Mouse (Mus musculus): ENCODE results near the gene Wipf1. TPM values are rescaled to one million over a fixed set of nuclear protein-coding genes. Genes with fewer than 3 reads are reported as not detected.

Wipf1 gene
- polyA plus RNA-seq, 1 experiment from 2014 or later = 5.7 TPM

GRCm38 (mm10) chr2:73498322-73498721, 31.2 kb downstream of the Wipf1 start:
- Histone ChIP-seq H3K27me3 (replicated peaks) (no peaks in the 10 kb centered on the region), H3K4me2 (no peak overlapping the region), H3K4me3 (no peak overlapping the region), H3K9ac (no peak overlapping the region), H3K36me3 (no peaks in the 10 kb centered on the region), H3K4me1 (peaks cover 73% of the 10 kb centered on the region), H3K27ac (no peak overlapping the region), H3K9me3 (replicated peaks) (no peaks in the 10 kb centered on the region)
- ATAC-seq = no peak

GRCm38 (mm10) chr2:73497572-73497971, 32.0 kb downstream of the Wipf1 start:
- ATAC-seq = peak; percentile 64
- no peak overlapping the region for H3K4me3 ChIP-seq
- peaks cover 71% of the 10 kb centered on the region for H3K4me1 ChIP-seq
- H3K9ac ChIP-seq = no peak overlapping the region
- WGBS (ENCODE audit: insufficient replicate concordance) = 30% methylated on average over 3 of the region's 3 CpGs
- no peaks in the 10 kb centered on the region for H3K27me3 ChIP-seq (replicated peaks)
- H3K27ac ChIP-seq = peak overlapping the region; percentile 57; the same call in 1 of the 2 replicates
- no peaks in the 10 kb centered on the region for H3K36me3 ChIP-seq
- no peaks in the 10 kb centered on the region for H3K9me3 ChIP-seq (replicated peaks)
- H3K4me2 ChIP-seq = peak overlapping the region; percentile 24; the same call in 1 of the 2 replicates

DNA sequence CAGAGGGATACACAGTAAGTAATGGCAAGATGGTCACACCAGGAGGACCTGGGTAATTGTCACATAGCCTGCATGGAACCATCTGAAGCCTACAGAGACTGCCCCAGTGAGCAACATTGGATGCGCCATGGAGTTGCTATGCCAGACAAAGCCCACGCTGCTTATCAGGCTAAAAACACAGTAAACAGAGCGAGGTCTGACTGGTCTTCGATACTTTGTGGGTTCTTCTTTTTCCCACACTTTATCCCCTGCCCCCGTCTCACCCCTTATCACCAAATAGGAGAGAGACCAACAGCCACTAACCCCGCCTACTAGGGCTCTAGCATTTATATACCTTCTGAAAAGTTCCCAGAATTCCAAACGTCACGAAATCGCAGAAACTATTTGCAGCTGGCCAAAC, 32.6 kb downstream of the Wipf1 start:
- Histone ChIP-seq H3K27ac (peak overlapping the region; percentile 73; the same call in 1 of the 2 replicates), H3K9me3 (replicated peaks) (no peaks in the 10 kb centered on the region), H3K9ac (no peak overlapping the region), H3K27me3 (replicated peaks) (no peaks in the 10 kb centered on the region), H3K4me1 (peaks cover 67% of the 10 kb centered on the region), H3K36me3 (no peaks in the 10 kb centered on the region), H3K4me2 (peak overlapping the region; percentile 24), H3K4me3 (no peak overlapping the region)
- ATAC-seq = peak; percentile 67
- whole genome bisulfite sequencing (ENCODE audit: insufficient replicate concordance) = 26% methylated on average over 9 of the region's 9 CpGs

GRCm38 (mm10) chr2:73496329-73496685, 33.2 kb downstream of the Wipf1 start:
- ATAC-seq = 0 out of 2 replicates have a peak, but pooled peaks have one; percentile 14
- 52% methylated on average over 4 of the region's 4 CpGs for WGBS (ENCODE audit: insufficient replicate concordance)
- H3K9ac ChIP-seq = peak overlapping the region; percentile 22; the same call in 1 of the 2 replicates
- peaks cover 67% of the 10 kb centered on the region for H3K4me1 ChIP-seq
- peak overlapping the region; percentile 73 for H3K27ac ChIP-seq
- peak overlapping the region; percentile 39 for H3K4me3 ChIP-seq
- no peaks in the 10 kb centered on the region for H3K9me3 ChIP-seq (replicated peaks)
- H3K27me3 ChIP-seq (replicated peaks) = no peaks in the 10 kb centered on the region
- peak overlapping the region; percentile 64 for H3K4me2 ChIP-seq
- H3K36me3 ChIP-seq = no peaks in the 10 kb centered on the region

DNA sequence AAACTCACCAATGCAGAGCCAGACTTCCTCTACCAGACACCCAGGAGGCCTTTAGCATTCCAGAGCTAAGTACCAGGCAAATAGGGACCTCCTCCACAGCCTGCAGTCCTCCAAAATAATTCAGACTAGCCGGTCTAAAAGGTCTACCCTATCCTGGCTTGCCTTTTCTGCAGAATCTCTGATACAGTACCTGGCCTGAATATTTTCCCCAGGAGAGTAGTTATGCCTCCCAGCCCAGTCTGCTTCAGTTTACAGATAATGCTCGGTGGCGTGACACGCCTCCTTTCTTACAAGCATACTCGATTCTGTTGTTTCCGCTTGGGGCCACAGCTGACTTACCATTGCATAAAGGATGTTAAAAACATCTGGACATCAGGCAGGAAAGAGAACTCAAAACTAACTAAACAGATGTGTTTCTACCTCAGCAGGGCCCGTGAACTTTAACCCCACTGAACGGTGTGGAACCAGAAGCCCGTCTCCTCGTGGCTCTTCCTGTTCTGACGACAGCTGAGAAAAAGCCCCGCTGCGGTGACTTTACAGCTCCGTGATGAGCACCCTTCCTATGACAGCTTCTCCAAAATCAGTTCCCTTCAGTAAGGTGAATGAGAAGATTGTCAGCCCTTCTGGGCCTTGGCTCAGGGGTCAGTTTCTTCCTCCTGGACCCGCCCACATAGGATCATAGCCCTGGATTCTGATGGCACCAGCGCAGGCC, 33.8 kb downstream of the Wipf1 start:
- 14% methylated on average over 16 of the region's 16 CpGs for WGBS (ENCODE audit: insufficient replicate concordance)
- Histone ChIP-seq H3K4me2 (peak overlapping the region; percentile 64), H3K9ac (0 out of 2 replicates have a peak overlapping the region, but pooled peaks have one; percentile 0), H3K4me1 (peaks cover 67% of the 10 kb centered on the region), H3K36me3 (no peaks in the 10 kb centered on the region), H3K9me3 (replicated peaks) (no peaks in the 10 kb centered on the region), H3K27ac (peak overlapping the region; percentile 73), H3K4me3 (peak overlapping the region; percentile 39), H3K27me3 (replicated peaks) (no peaks in the 10 kb centered on the region)
- peak; percentile 58 for ATAC-seq

- no peaks in the 10 kb centered on the region for H3K36me3 ChIP-seq
- no peaks in the 10 kb centered on the region for H3K27me3 ChIP-seq (replicated peaks)
- no peak overlapping the region for H3K9ac ChIP-seq
- H3K9me3 ChIP-seq (replicated peaks) = no peaks in the 10 kb centered on the region
- no peak overlapping the region for H3K4me2 ChIP-seq
- no peak overlapping the region for H3K27ac ChIP-seq
- 55% methylated on average over 3 of the region's 3 CpGs for WGBS (ENCODE audit: insufficient replicate concordance)
- H3K4me3 ChIP-seq = no peak overlapping the region
- ATAC-seq = no peak
- peaks cover 66% of the 10 kb centered on the region for H3K4me1 ChIP-seq
These were observed 36.0 kb downstream of the Wipf1 start for GRCm38 (mm10) chr2:73493517-73493916.

- no peaks in the 10 kb centered on the region for H3K36me3 ChIP-seq
- peak; percentile 32; the same call in 1 of the 2 replicates for ATAC-seq
- 35% methylated on average over 9 of the region's 9 CpGs for WGBS (ENCODE audit: insufficient replicate concordance)
These were observed 37.9 kb downstream of the Wipf1 start for GRCm38 (mm10) chr2:73491442-73492241.

GRCm38 (mm10) chr2:73490466-73490865, 39.1 kb downstream of the Wipf1 start:
- Histone ChIP-seq H3K27ac (peak overlapping the region; percentile 39; the same call in 1 of the 2 replicates), H3K9ac (no peak overlapping the region), H3K4me3 (no peak overlapping the region), H3K4me1 (peaks cover 54% of the 10 kb centered on the region), H3K27me3 (replicated peaks) (no peaks in the 10 kb centered on the region), H3K4me2 (no peak overlapping the region), H3K36me3 (no peaks in the 10 kb centered on the region), H3K9me3 (replicated peaks) (no peaks in the 10 kb centered on the region)
- 50% methylated on average over 1 of the region's 1 CpGs for WGBS (ENCODE audit: insufficient replicate concordance)
- no peak for ATAC-seq

More at GRCm38 (mm10) chr2:73491442-73492241, 37.9 kb downstream of the Wipf1 start:
- H3K27ac ChIP-seq = peak overlapping the region; percentile 39
- H3K9me3 ChIP-seq (replicated peaks) = no peaks in the 10 kb centered on the region
- no peaks in the 10 kb centered on the region for H3K27me3 ChIP-seq (replicated peaks)
- no peak overlapping the region for H3K4me2 ChIP-seq
- H3K4me1 ChIP-seq = peaks cover 54% of the 10 kb centered on the region
- no peak overlapping the region for H3K9ac ChIP-seq
- H3K4me3 ChIP-seq = no peak overlapping the region

DNA sequence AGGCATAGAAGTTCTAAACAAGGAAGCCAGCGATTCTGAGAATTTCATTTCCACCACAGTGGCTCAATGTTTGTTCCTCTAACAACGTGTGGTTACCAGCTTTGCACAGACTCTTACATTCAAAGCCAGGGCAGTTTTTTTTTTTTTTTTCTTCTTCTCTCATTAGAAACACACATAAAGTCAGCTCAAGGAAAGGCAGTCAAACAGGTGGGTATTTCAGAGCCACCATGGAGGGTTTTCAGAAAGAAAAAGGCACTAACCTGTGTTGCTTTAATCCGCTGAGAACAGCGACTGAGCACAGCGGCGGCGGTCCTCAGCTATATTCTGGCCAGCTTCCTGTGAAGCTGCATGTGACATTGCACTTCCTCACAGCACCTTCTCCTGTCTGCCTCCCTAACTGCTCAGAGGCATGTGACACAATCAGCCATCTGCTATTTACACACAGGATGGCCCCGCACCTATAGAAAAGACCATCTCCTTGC, 43.4 kb downstream of the Wipf1 start:
- H3K4me3 ChIP-seq = peak overlapping the region; percentile 63
- peak overlapping the region; percentile 73 for H3K9ac ChIP-seq
- H3K4me2 ChIP-seq = peak overlapping the region; percentile 76
- ATAC-seq = peak; percentile 39
- peaks cover 1% of the 10 kb centered on the region; the same call in 1 of the 2 replicates for H3K36me3 ChIP-seq
- peaks cover 45% of the 10 kb centered on the region for H3K4me1 ChIP-seq
- H3K9me3 ChIP-seq (replicated peaks) = no peaks in the 10 kb centered on the region
- H3K27me3 ChIP-seq (replicated peaks) = no peaks in the 10 kb centered on the region
- peak overlapping the region; percentile 83 for H3K27ac ChIP-seq
- WGBS (ENCODE audit: insufficient replicate concordance) = 13% methylated on average over 8 of the region's 8 CpGs

DNA sequence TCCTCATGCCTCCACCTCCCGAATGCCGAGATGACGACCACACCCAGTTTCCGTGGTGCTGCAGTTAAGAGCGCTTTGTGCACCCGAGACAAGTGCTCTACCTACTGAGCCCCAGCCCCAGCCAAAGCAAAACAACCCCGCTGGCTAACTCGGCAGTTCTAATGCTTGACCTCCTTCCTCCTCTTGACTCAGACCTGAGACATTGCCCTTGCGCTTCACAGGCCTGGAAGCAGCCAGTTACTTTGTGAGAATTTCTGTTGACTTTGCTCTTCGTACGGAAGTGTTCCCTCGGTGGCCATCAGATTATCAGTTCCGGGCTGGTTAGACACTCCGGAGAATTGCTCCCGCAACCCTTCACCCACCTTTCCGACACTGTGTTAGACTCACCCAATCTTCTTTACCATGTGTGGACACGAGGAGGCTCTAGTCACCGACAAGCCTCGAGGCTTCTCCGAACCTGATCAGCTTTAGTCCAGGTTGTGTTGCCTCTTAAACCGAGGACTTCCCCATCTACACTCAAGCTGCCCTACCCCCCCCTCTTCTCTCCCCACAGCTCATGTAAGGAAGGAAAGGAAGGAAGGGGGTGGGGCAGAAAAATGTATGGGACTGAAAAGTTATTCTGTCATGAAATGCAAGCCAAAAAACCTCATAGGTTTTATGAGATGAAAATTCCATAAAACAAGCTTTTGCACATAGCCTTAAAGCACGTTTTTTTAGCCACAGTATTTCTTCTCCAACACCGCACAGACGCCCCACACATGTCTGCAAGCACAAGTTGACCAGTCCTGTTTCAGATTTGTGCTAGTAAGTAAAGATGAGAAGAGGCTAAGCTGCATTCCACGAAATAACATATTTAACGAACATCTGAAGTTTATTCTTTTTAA, 44.1 kb downstream of the Wipf1 start:
- Histone ChIP-seq H3K4me1 (peaks cover 38% of the 10 kb centered on the region), H3K9ac (peak overlapping the region; percentile 73), H3K4me2 (peak overlapping the region; percentile 76), H3K9me3 (replicated peaks) (no peaks in the 10 kb centered on the region), H3K4me3 (peak overlapping the region; percentile 63), H3K27me3 (replicated peaks) (no peaks in the 10 kb centered on the region), H3K27ac (peak overlapping the region; percentile 83), H3K36me3 (peaks cover 4% of the 10 kb centered on the region; the same call in 1 of the 2 replicates)
- ATAC-seq = peak; percentile 89
- 15% methylated on average over 26 of the region's 26 CpGs for WGBS (ENCODE audit: insufficient replicate concordance)

GRCm38 (mm10) chr2:73484561-73485235, 44.8 kb downstream of the Wipf1 start:
- peak overlapping the region; percentile 63 for H3K4me3 ChIP-seq
- H3K4me2 ChIP-seq = peak overlapping the region; percentile 76
- peak overlapping the region; percentile 83 for H3K27ac ChIP-seq
- H3K4me1 ChIP-seq = peaks cover 35% of the 10 kb centered on the region
- peaks cover 9% of the 10 kb centered on the region; the same call in 1 of the 2 replicates for H3K36me3 ChIP-seq
- 0 out of 2 replicates have a peak, but pooled peaks have one; percentile 11 for ATAC-seq
- H3K9ac ChIP-seq = peak overlapping the region; percentile 73
- no peaks in the 10 kb centered on the region for H3K27me3 ChIP-seq (replicated peaks)
- WGBS (ENCODE audit: insufficient replicate concordance) = 17% methylated on average over 15 of the region's 15 CpGs
- no peaks in the 10 kb centered on the region for H3K9me3 ChIP-seq (replicated peaks)
